Mouse (Mus musculus): Measurements from ENCODE around the gene Phf24. TPM values are rescaled to one million over a fixed set of nuclear protein-coding genes. Genes with fewer than 3 reads are reported as not detected.

Phf24 gene
- polyA plus RNA-seq, 1 experiment = 0.10 TPM

DNA sequence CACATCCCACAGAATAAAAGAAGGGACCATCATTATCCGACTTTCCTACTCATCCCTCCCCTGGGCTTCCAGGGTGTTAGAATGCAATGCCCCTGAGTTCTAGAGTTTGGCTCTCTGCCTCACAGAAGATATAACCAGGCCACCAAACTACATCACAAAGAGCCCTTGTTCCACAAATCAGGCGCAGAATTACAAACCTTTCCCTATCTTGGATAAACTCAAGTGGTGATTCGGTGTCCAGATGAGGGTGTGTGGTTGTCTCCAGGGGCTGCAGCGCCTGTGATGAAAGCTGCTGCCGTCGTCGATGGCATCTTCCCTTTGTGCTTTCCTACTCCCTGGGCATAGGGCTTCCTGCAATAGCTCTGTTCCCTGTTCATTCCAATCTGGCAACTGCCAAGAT is 42.3 kb upstream of the Phf24 start, which contains the start of gene Fam205c:
Gene Fam205c, minus strand, starts transcription at position 101 of the 400 bp plus-strand sequence.
- no peak for TF ChIP-seq EP300 (IDR thresholded peaks at IDR 0.05; ENCODE audit: insufficient read depth, low read depth, low read length)
- TF ChIP-seq POLR2A (IDR thresholded peaks at IDR 0.05; ENCODE audit: insufficient read depth, low read length) = no peak
- no peak for TF ChIP-seq CTCF (IDR thresholded peaks at IDR 0.05; ENCODE audit: low read depth, low read length)
- no peaks in the 10 kb centered on the region for H3K4me1 ChIP-seq (ENCODE audit: control insufficient read depth, insufficient read depth, low read length)

DNA sequence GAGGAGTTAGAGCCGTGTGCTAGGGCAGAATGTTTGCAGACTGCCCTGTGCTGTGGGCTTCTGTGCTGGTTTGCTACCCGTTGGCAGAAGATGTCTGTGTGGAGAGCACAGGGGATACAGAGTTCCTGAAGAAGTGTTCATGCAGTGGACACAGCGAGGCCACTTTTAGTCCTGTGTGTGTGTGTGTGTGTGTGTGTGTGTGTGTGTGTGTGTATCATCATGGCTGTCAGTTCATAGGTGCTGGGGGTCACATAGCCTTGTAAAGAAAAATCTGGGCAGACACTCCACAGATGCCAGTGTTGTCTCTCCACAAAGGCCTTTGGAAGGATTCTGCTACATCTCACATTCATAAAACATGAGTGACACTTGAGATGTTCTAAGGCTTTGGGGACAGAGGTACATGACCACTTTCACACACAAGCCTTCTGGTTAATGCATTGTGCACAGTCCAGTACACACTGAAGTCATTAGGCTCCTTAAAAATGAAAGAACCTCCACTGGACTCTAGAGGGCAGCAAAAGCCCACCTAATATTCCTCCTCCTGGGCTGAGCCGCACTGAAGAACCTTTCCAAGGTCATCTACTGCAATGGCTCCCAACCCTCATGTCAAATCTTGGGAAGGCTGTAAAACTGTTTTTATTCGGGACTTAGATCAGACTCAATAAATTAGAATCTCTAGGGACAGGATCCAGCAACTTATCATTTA is 39.7 kb upstream of the Phf24 start:
- Histone ChIP-seq H3K36me3 (ENCODE audit: control insufficient read depth, insufficient read depth, low read length, poor library complexity, severe bottlenecking) (no peaks in the 10 kb centered on the region), H3K27me3 (ENCODE audit: control insufficient read depth, insufficient read depth, low read length, poor library complexity, severe bottlenecking) (no peaks in the 10 kb centered on the region), H3K9me3 (replicated peaks; ENCODE audit: control insufficient read depth, insufficient read depth, low read length, poor library complexity, severe bottlenecking) (no peaks in the 10 kb centered on the region), H3K4me1 (ENCODE audit: control insufficient read depth, insufficient read depth, low read length) (no peaks in the 10 kb centered on the region), H3K9ac (ENCODE audit: low read depth, poor library complexity, severe bottlenecking) (no peak overlapping the region), H3K27ac (ENCODE audit: insufficient read depth, low read length) (no peak overlapping the region), H3K4me3 (ENCODE audit: low read depth, low read length) (no peak overlapping the region)
- TF ChIP-seq CTCF (IDR thresholded peaks at IDR 0.05; ENCODE audit: low read depth, low read length) (peak; percentile 31), POLR2A (IDR thresholded peaks at IDR 0.05; ENCODE audit: insufficient read depth, low read length) (no peak)

More for the DNA sequence above, 42.3 kb upstream of the Phf24 start, which contains the start of gene Fam205c:
- Histone ChIP-seq H3K27ac (ENCODE audit: insufficient read depth, low read length) (no peak within 1 kb of the TSS), H3K36me3 (ENCODE audit: control insufficient read depth, insufficient read depth, low read length, poor library complexity, severe bottlenecking) (no peaks in the 10 kb centered on the region), H3K4me3 (ENCODE audit: low read depth, low read length) (no peak within 1 kb of the TSS), H3K27me3 (ENCODE audit: control insufficient read depth, insufficient read depth, low read length, poor library complexity, severe bottlenecking) (no peaks in the 10 kb centered on the region), H3K9me3 (replicated peaks; ENCODE audit: control insufficient read depth, insufficient read depth, low read length, poor library complexity, severe bottlenecking) (no peaks in the 10 kb centered on the region), H3K9ac (ENCODE audit: low read depth, poor library complexity, severe bottlenecking) (no peak within 1 kb of the TSS)

DNA sequence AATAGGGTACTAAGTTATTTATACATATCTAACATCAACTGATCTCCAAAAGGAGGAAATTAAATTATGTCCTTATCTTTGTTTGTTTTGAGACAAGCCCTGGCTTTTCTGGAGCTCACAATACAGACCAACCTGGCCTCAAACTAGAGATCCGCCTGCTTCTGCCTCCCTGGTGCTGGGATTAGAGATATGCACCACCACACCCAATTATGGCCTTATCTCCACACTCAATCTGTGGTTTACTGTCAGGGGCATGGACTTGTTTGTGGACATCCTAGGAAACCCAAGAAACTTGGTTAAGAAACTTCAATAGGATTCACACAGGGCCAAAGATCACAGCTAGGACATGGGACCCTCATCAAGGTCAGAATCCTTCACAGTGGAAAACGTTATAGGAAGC is 38.8 kb upstream of the Phf24 start:
- Histone ChIP-seq H3K4me3 (ENCODE audit: low read depth, low read length) (no peak overlapping the region), H3K9ac (ENCODE audit: low read depth, poor library complexity, severe bottlenecking) (no peak overlapping the region), H3K4me1 (ENCODE audit: control insufficient read depth, insufficient read depth, low read length) (no peaks in the 10 kb centered on the region), H3K9me3 (replicated peaks; ENCODE audit: control insufficient read depth, insufficient read depth, low read length, poor library complexity, severe bottlenecking) (no peaks in the 10 kb centered on the region), H3K36me3 (ENCODE audit: control insufficient read depth, insufficient read depth, low read length, poor library complexity, severe bottlenecking) (no peaks in the 10 kb centered on the region), H3K27me3 (ENCODE audit: control insufficient read depth, insufficient read depth, low read length, poor library complexity, severe bottlenecking) (no peaks in the 10 kb centered on the region), H3K27ac (ENCODE audit: insufficient read depth, low read length) (no peak overlapping the region)
- TF ChIP-seq EP300 (IDR thresholded peaks at IDR 0.05; ENCODE audit: insufficient read depth, low read depth, low read length) = no peak
- no peak for TF ChIP-seq CTCF (IDR thresholded peaks at IDR 0.05; ENCODE audit: low read depth, low read length)
- no peak for TF ChIP-seq POLR2A (IDR thresholded peaks at IDR 0.05; ENCODE audit: insufficient read depth, low read length)

- TF ChIP-seq EP300 (IDR thresholded peaks at IDR 0.05; ENCODE audit: insufficient read depth, low read depth, low read length) (no peak), POLR2A (IDR thresholded peaks at IDR 0.05; ENCODE audit: insufficient read depth, low read length) (no peak), CTCF (IDR thresholded peaks at IDR 0.05; ENCODE audit: low read depth, low read length) (no peak)
- no peaks in the 10 kb centered on the region for H3K9me3 ChIP-seq (replicated peaks; ENCODE audit: control insufficient read depth, insufficient read depth, low read length, poor library complexity, severe bottlenecking)
- H3K27me3 ChIP-seq (ENCODE audit: control insufficient read depth, insufficient read depth, low read length, poor library complexity, severe bottlenecking) = no peaks in the 10 kb centered on the region
- no peaks in the 10 kb centered on the region for H3K36me3 ChIP-seq (ENCODE audit: control insufficient read depth, insufficient read depth, low read length, poor library complexity, severe bottlenecking)
- no peak overlapping the region for H3K27ac ChIP-seq (ENCODE audit: insufficient read depth, low read length)
- no peak overlapping the region for H3K9ac ChIP-seq (ENCODE audit: low read depth, poor library complexity, severe bottlenecking)
- H3K4me3 ChIP-seq (ENCODE audit: low read depth, low read length) = no peak overlapping the region
- H3K4me1 ChIP-seq (ENCODE audit: control insufficient read depth, insufficient read depth, low read length) = no peaks in the 10 kb centered on the region
These were observed 36.4 kb upstream of the Phf24 start for GRCm38 (mm10) chr4:42879829-42880676.

GRCm38 (mm10) chr4:42880677-42880948 is 35.8 kb upstream of the Phf24 start:
- H3K27ac ChIP-seq (ENCODE audit: insufficient read depth, low read length) = no peak overlapping the region
- H3K4me1 ChIP-seq (ENCODE audit: control insufficient read depth, insufficient read depth, low read length) = no peaks in the 10 kb centered on the region
- H3K9ac ChIP-seq (ENCODE audit: low read depth, poor library complexity, severe bottlenecking) = no peak overlapping the region

GRCm38 (mm10) chr4:42886926-42887325 is 29.5 kb upstream of the Phf24 start:
- no peak overlapping the region for H3K27ac ChIP-seq (ENCODE audit: insufficient read depth, low read length)
- no peaks in the 10 kb centered on the region for H3K36me3 ChIP-seq (ENCODE audit: control insufficient read depth, insufficient read depth, low read length, poor library complexity, severe bottlenecking)
- H3K4me1 ChIP-seq (ENCODE audit: control insufficient read depth, insufficient read depth, low read length) = no peaks in the 10 kb centered on the region
- no peak for TF ChIP-seq CTCF (IDR thresholded peaks at IDR 0.05; ENCODE audit: low read depth, low read length)
- no peak overlapping the region for H3K4me3 ChIP-seq (ENCODE audit: low read depth, low read length)
- H3K27me3 ChIP-seq (ENCODE audit: control insufficient read depth, insufficient read depth, low read length, poor library complexity, severe bottlenecking) = no peaks in the 10 kb centered on the region
- H3K9me3 ChIP-seq (replicated peaks; ENCODE audit: control insufficient read depth, insufficient read depth, low read length, poor library complexity, severe bottlenecking) = 0 out of 2 replicates have a peak, but pooled peaks cover 2% of the 10 kb centered on the region
- no peak overlapping the region for H3K9ac ChIP-seq (ENCODE audit: low read depth, poor library complexity, severe bottlenecking)

More at GRCm38 (mm10) chr4:42880677-42880948, 35.8 kb upstream of the Phf24 start:
- no peak for TF ChIP-seq EP300 (IDR thresholded peaks at IDR 0.05; ENCODE audit: insufficient read depth, low read depth, low read length)
- no peak for TF ChIP-seq CTCF (IDR thresholded peaks at IDR 0.05; ENCODE audit: low read depth, low read length)
- no peak for TF ChIP-seq POLR2A (IDR thresholded peaks at IDR 0.05; ENCODE audit: insufficient read depth, low read length)
- Histone ChIP-seq H3K36me3 (ENCODE audit: control insufficient read depth, insufficient read depth, low read length, poor library complexity, severe bottlenecking) (no peaks in the 10 kb centered on the region), H3K4me3 (ENCODE audit: low read depth, low read length) (no peak overlapping the region), H3K9me3 (replicated peaks; ENCODE audit: control insufficient read depth, insufficient read depth, low read length, poor library complexity, severe bottlenecking) (no peaks in the 10 kb centered on the region), H3K27me3 (ENCODE audit: control insufficient read depth, insufficient read depth, low read length, poor library complexity, severe bottlenecking) (no peaks in the 10 kb centered on the region)

All from ES-Bruce4 (cell line).